Mouse (Mus musculus): ENCODE data around the gene Gm49405. TPM values are rescaled to one million over a fixed set of nuclear protein-coding genes. Genes with fewer than 3 reads are reported as not detected.

The Gm49405 gene
- polyA plus RNA-seq (2012; fragmentation: generic; extraction: Trizol): 1 to 10 TPM in 1 of 2 experiments, under 1 TPM in 1; 0.19 to 1.4 TPM

DNA sequence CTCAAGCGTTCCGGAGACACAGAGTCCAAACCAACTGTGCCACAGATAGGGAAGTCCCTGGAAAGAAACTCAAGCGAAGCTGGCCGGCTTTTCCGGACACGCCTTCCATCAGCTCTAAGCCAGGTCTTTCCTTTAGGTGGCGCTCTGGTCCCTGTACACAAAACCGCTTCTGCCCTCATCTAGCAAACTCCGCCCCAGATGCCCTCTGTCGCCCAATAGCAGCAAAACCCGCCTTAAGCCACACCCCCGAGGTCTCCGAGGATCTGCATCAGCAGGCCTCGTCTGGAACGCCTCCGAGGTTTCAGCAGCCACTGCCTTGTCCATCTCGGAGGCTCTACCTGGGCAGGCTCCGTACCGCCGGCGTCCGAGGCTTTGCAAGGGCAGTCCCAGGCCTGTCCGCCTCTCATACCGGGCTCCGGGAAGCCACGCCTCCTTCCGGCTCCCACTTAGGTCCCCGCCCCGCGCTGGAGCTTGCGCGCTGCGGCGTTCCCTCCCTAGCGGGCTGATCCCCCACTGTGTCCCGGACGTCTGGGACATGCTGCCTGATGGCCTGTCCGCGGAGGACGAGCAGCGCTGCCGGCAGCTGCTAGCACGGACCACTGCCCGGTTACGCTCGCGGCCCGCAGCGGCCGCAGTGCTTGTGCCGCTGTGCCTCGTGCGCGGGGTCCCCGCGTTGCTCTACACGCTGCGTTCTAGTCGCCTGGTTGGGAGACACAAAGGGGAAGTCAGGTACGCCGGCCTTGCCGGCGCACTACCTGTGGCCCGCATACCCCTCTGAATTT lies at the start of gene Gm49405, which contains the start of gene Nudt8:
TSS of gene Gm49405 (plus strand) at position 508 of the 782 bp plus-strand sequence.
TSS of gene Nudt8 (plus strand) at position 462 of the 782 bp plus-strand sequence.

DNA sequence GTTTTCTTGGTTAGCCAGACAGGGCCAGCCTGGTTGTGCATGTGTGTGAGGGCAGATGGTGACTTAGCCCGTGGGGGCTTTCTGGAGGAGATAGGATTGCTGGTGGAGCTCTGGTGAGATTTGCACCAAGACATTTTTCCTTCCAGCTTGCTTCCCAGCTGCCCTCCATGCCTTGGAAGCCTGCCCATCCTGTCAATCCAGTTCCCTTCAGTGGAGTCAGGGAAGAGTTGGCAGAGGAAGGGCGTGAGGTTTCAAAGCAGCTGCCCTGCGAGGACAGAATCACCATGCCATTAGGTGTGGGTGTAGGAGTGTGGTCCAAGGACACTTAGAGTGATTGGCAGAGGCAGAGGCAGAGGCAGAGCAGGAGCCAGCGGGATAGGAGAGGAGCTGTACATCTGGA lies 42.0 kb upstream of the Gm49405 start, which contains the start of gene Aldh3b3:
TSS of gene Aldh3b3 (plus strand) at position 176 of the 400 bp plus-strand sequence.

GRCm38 (mm10) chr19:3972229-3972628 lies 28.2 kb upstream of the Gm49405 start, which contains the start of gene Aldh3b2:
Gene Aldh3b2, plus strand, starts transcription at chr19:3972328.

DNA sequence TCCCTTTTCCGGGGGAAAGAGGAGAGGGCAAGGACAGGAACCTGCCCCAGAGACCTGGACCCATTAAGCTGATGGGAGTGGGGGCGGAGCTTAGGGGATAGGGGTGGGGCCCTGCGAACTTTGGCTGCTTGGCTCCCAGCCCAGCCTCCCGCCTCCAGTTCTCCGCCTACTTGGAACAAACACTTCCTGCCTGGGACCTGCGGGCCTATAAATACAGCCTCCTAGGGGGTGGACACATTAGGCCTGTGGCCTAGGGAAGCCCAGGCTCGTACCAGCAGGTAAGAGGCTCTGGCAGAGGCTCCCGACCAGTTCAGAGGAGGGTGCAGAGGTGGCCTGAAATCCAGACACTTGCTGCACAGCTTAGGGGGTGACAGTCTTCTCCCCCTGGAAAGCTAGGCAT lies 14.1 kb upstream of the Gm49405 start, which contains the start of gene Acy3:
TSS of gene Acy3 (plus strand) at position 237 of the 400 bp plus-strand sequence.

GRCm38 (mm10) chr19:3992416-3992815 lies 8.0 kb upstream of the Gm49405 start, which contains the start of gene Tbx10:
Gene Tbx10, plus strand, starts transcription at chr19:3992752.

GRCm38 (mm10) chr19:4003112-4003511 lies 2.7 kb downstream of the Gm49405 start, which contains the start of gene Doc2g:
Gene Doc2g, plus strand, starts transcription at chr19:4003313.

DNA sequence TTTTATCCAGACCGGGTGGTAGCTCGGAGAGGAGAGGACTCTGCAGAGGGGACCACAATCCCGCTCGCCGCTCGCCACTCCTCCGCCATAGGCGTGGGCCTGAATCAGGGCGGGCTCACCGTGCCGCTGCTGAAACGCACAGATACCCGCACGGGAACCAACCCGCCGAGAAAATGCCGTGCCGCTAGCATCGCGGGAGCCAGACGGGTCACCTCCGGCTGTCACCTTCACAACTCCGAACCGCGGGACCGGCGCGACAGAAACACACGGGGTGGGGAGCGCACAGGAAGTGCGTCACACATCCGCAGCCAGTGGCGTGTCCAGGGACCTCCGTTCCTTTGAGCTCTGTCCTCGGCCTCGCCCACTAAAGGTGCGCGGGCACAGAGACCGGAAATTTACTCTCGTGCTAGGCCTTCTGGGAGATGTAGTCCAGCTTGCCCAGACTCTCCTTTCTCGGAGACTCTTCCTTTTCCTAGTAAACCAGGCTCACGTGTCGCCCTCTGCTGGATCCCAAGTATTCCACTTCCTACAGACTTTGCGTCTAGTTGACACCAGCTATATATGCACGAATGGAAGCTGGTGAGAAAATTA lies 12.1 kb downstream of the Gm49405 start, which contains the start of gene Ndufv1:
TSS of gene Ndufv1 (minus strand) at position 375 of the 591 bp plus-strand sequence.

DNA sequence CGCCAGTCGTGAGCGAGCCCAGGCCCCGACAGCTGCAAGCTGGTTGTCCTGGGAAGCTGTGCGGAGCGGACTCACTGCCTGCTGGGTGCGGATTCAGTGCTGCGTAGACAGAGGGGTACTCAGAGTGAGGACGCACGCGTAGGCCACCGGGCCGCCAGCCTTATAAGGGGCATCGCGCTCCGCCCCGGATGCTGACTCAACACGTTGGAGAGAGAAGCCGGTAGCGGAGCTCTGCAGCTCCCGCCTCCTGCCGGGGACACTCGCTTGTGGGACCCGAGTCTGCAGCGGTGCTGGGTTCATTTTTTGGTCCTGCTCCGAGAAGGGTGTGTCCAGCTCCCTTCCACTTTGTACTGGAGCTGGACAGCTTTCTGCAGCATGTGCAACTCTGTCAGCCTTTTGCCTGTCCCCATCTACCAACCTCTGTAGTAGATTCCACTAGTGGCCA lies 37.4 kb downstream of the Gm49405 start, which contains the start of gene Gstp1:
TSS of gene Gstp1 (minus strand) at position 198 of the 445 bp plus-strand sequence.

DNA sequence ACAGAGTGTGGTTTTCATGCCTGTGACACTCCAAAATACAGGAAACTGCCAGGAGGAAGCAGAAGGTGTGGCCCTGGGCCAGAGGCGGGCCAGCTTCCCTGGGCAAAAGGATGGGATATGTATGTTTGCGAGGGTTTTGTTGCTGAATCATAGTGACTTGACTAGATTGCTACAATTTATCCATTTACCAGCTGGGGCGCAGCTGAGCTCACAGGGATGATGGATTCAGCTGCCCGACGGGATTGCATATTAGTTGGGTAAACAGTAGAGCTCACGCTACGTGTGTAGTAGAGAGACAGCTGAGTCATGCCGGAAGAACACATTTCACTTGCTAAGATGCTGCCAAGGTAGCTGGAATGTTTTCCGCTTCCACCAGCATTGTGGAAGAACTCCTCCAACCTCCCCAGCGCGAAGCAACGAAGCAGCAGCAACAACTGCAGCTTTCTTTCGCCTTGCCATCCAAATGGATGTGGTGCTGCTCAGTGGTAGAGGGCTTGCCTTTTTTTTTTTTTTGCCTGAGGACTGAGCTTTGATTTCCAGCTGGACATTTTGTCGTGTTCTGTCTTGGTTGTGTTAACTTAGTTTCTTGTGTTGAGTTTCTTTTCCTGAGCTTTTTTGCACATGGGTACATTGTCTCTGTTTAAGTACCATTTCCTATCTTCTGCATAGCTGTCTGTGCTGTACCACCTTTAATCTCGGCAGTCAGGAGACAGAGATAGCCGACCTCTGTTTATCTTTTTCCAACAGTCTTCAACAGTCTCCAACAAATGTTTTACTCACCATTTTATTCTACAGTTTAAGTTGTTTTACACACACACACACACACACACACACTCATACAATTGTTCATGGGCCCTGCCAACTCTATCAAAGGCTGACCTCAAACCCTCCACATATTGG lies 45.8 kb downstream of the Gm49405 start, which contains the start of gene Gstp2:
TSS of gene Gstp2 (minus strand) at position 58 of the 900 bp plus-strand sequence.

Other genes with a start within 250 kb of the Gm49405 start
- gene Kmt5b, start 233.2 kb upstream of the Gm49405 start, polyA plus RNA-seq (2012; fragmentation: generic; extraction: Trizol): 1 to 10 TPM in 1 of 2 experiments, under 1 TPM in 1; 0.35 to 8.2 TPM
- 10 to 100 TPM in 1 of 2 experiments, 1 to 10 TPM in 1; 3.8 to 19.2 TPM for gene Chka, start 148.9 kb upstream of the Gm49405 start, polyA plus RNA-seq (2012; fragmentation: generic; extraction: Trizol)
- gene Tcirg1, start 93.5 kb upstream of the Gm49405 start, polyA plus RNA-seq (2012; fragmentation: generic; extraction: Trizol): 10 to 100 TPM; 46.1 to 53.3 TPM
- gene Ndufs8, start 87.9 kb upstream of the Gm49405 start, polyA plus RNA-seq (2012; fragmentation: generic; extraction: Trizol): 100 to 1,000 TPM; 269 to 451 TPM
- 1 to 10 TPM; 2.7 to 8.3 TPM for gene Aldh3b1, start 70.8 kb upstream of the Gm49405 start, polyA plus RNA-seq (2012; fragmentation: generic; extraction: Trizol)
- under 1 TPM; 0.01 to 0.08 TPM for gene Unc93b1, start 65.4 kb upstream of the Gm49405 start, polyA plus RNA-seq (2012; fragmentation: generic; extraction: Trizol)
- gene Aldh3b3, start 42.0 kb upstream of the Gm49405 start, polyA plus RNA-seq (2012; fragmentation: generic; extraction: Trizol): under 1 TPM in 1 of 2 experiments, not detected in 1; 0.01 TPM
- not detected for gene Aldh3b2, start 28.3 kb upstream of the Gm49405 start, polyA plus RNA-seq (2012; fragmentation: generic; extraction: Trizol)
- gene Acy3, start 14.1 kb upstream of the Gm49405 start, polyA plus RNA-seq (2012; fragmentation: generic; extraction: Trizol): 10 to 100 TPM in 1 of 2 experiments, 1 to 10 TPM in 1; 7.4 to 28.3 TPM
- under 1 TPM in 1 of 2 experiments, not detected in 1; 0.05 TPM for gene Tbx10, start 7.9 kb upstream of the Gm49405 start, polyA plus RNA-seq (2012; fragmentation: generic; extraction: Trizol)
- 10 to 100 TPM; 41.3 to 59.9 TPM for gene Nudt8, start within 50 bp of the Gm49405 start, polyA plus RNA-seq (2012; fragmentation: generic; extraction: Trizol)
- 1 to 10 TPM in 1 of 2 experiments, under 1 TPM in 1; 0.41 to 4.0 TPM for gene Doc2g, start 2.7 kb downstream of the Gm49405 start, polyA plus RNA-seq (2012; fragmentation: generic; extraction: Trizol)
- 100 to 1,000 TPM; 253 to 401 TPM for gene Ndufv1, start 12.2 kb downstream of the Gm49405 start, polyA plus RNA-seq (2012; fragmentation: generic; extraction: Trizol)
- gene Gstp1, start 37.4 kb downstream of the Gm49405 start, polyA plus RNA-seq (2012; fragmentation: generic; extraction: Trizol): 1,000 to 10,000 TPM in 1 of 2 experiments, 100 to 1,000 TPM in 1; 849 to 1,247 TPM
- 10 to 100 TPM in 1 of 2 experiments, 1 to 10 TPM in 1; 1.8 to 13.9 TPM for gene Gstp2, start 45.4 kb downstream of the Gm49405 start, polyA plus RNA-seq (2012; fragmentation: generic; extraction: Trizol)
- under 1 TPM; 0.15 to 0.18 TPM for gene Gstp3, start 58.9 kb downstream of the Gm49405 start, polyA plus RNA-seq (2012; fragmentation: generic; extraction: Trizol)
- gene Cabp2, start 81.0 kb downstream of the Gm49405 start, polyA plus RNA-seq (2012; fragmentation: generic; extraction: Trizol): not detected
- gene Cdk2ap2, start 96.6 kb downstream of the Gm49405 start, polyA plus RNA-seq (2012; fragmentation: generic; extraction: Trizol): 100 to 1,000 TPM in 1 of 2 experiments, 10 to 100 TPM in 1; 86.0 to 148 TPM
- 10 to 100 TPM; 48.2 to 61.6 TPM for gene Pitpnm1, start 99.4 kb downstream of the Gm49405 start, polyA plus RNA-seq (2012; fragmentation: generic; extraction: Trizol)
- 100 to 1,000 TPM; 201 to 241 TPM for gene Aip, start 125.2 kb downstream of the Gm49405 start, polyA plus RNA-seq (2012; fragmentation: generic; extraction: Trizol)
- gene Gpr152, start 139.2 kb downstream of the Gm49405 start, polyA plus RNA-seq (2012; fragmentation: generic; extraction: Trizol): under 1 TPM in 1 of 2 experiments, not detected in 1; 0.09 TPM
- under 1 TPM; 0.14 to 0.38 TPM for gene Cabp4, start 143.4 kb downstream of the Gm49405 start, polyA plus RNA-seq (2012; fragmentation: generic; extraction: Trizol)
- 100 to 1,000 TPM; 256 to 440 TPM for gene Coro1b, start 148.0 kb downstream of the Gm49405 start, polyA plus RNA-seq (2012; fragmentation: generic; extraction: Trizol)
- 1 to 10 TPM; 6.5 to 9.5 TPM for gene Ptprcap, start 153.0 kb downstream of the Gm49405 start, polyA plus RNA-seq (2012; fragmentation: generic; extraction: Trizol)
- 10 to 100 TPM; 28.6 to 29.9 TPM for gene Rps6kb2, start 162.7 kb downstream of the Gm49405 start, polyA plus RNA-seq (2012; fragmentation: generic; extraction: Trizol)
- 10 to 100 TPM in 1 of 2 experiments, 1 to 10 TPM in 1; 1.8 to 16.2 TPM for gene Carns1, start 174.9 kb downstream of the Gm49405 start, polyA plus RNA-seq (2012; fragmentation: generic; extraction: Trizol)
- 1 to 10 TPM in 1 of 2 experiments, under 1 TPM in 1; 0.63 to 1.7 TPM for gene Tbc1d10c, start 190.7 kb downstream of the Gm49405 start, polyA plus RNA-seq (2012; fragmentation: generic; extraction: Trizol)
- 1,000 to 10,000 TPM in 1 of 2 experiments, 100 to 1,000 TPM in 1; 727 to 1,261 TPM for gene Ppp1ca, start 191.4 kb downstream of the Gm49405 start, polyA plus RNA-seq (2012; fragmentation: generic; extraction: Trizol)
- 10 to 100 TPM; 25.1 to 36.1 TPM for gene Rad9a, start 201.0 kb downstream of the Gm49405 start, polyA plus RNA-seq (2012; fragmentation: generic; extraction: Trizol)
- gene Clcf1, start 213.6 kb downstream of the Gm49405 start, polyA plus RNA-seq (2012; fragmentation: generic; extraction: Trizol): 10 to 100 TPM in 1 of 2 experiments, 1 to 10 TPM in 1; 7.5 to 24.4 TPM
- 1 to 10 TPM in 1 of 2 experiments, not detected in 1; 3.9 TPM for gene AC109138.7, start 213.7 kb downstream of the Gm49405 start, polyA plus RNA-seq (2012; fragmentation: generic; extraction: Trizol)
- gene Pold4, start 231.3 kb downstream of the Gm49405 start, polyA plus RNA-seq (2012; fragmentation: generic; extraction: Trizol): 100 to 1,000 TPM; 131 to 165 TPM

Measured in C3H10T1/2 (cell line).